Mouse (Mus musculus) liver, embryonic 14.5 days (tissue): ENCODE data around the gene Dctn3. TPM values are rescaled to one million over a fixed set of nuclear protein-coding genes. Genes with fewer than 3 reads are reported as not detected.
A peak's percentile ranks its signal among the peaks of the same experiment; 100 is the strongest.

Experiments
- ATAC-seq: fragments of 200-750 bp; cut with Nextera tagmentation; 2 replicates; pipeline ENCODE4 v1.8.0; 2017; ENCODE audit warnings: moderate number of reproducible peaks, mild to moderate bottlenecking, moderate library complexity; ENCODE audit not compliant: insufficient read depth
- DNase-seq, 3 experiments: peaks; one replicate each; pipeline ENCODE4 v3.0.0-alpha.2; 2012 to 2013; ENCODE audit warnings: low read depth in 3 of 3, low spot score in 3 of 3
- H3K27ac ChIP-seq: fragments of 300-500 bp; sonication (generic); 2 replicates; pipeline ENCODE4 v1.5.1; 2014; ENCODE audit warnings: moderate library complexity, mild to moderate bottlenecking, control low read depth, inconsistent platforms
- H3K27me3 ChIP-seq: fragments of 300-500 bp; sonication (generic); 2 replicates; pipeline ENCODE4 v1.6.1; 2014; ENCODE audit warnings: mild to moderate bottlenecking, low read length, moderate library complexity; ENCODE audit not compliant: control insufficient read depth, insufficient read depth
- H3K36me3 ChIP-seq: fragments of 300-500 bp; sonication (generic); replicated peaks from 2 replicates; pipeline ENCODE4 v1.6.1; 2014; ENCODE audit warnings: low read depth; ENCODE audit not compliant: control insufficient read depth, insufficient read depth
- H3K4me1 ChIP-seq, 2 experiments: fragments of 200-500 bp in 1 of 2; fragments of 300-500 bp in 1 of 2; sonication (generic) in 1 of 2; replicated peaks; 2 replicates each; pipeline ENCODE4 v1.6.1; 2012 to 2014; ENCODE audit warnings: antibody characterized with exemption in 1 of 2, inconsistent platforms in 1 of 2, low read length in 1 of 2; ENCODE audit not compliant: control insufficient read depth in 2 of 2, insufficient read depth in 2 of 2
- H3K4me2 ChIP-seq: fragments of 300-500 bp; sonication (generic); 2 replicates; pipeline ENCODE4 v1.6.1; 2014; ENCODE audit warnings: low read depth, mild to moderate bottlenecking, control low read depth, moderate library complexity
- H3K4me3 ChIP-seq, 2 experiments: fragments of 200-500 bp in 1 of 2; fragments of 300-500 bp in 1 of 2; sonication (generic) in 1 of 2; 2 replicates each; pipeline ENCODE4 v1.5.1; 2012 to 2014; ENCODE audit warnings: low read depth in 2 of 2, low read length in 2 of 2, mild to moderate bottlenecking in 2 of 2, control low read depth in 1 of 2, inconsistent platforms in 1 of 2, moderate library complexity in 1 of 2; ENCODE audit not compliant: insufficient read depth in 1 of 2
- H3K9ac ChIP-seq: fragments of 300-500 bp; sonication (generic); replicated peaks from 2 replicates; pipeline ENCODE4 v1.6.1; 2014; ENCODE audit warnings: mild to moderate bottlenecking, control low read depth, moderate library complexity
- H3K9me3 ChIP-seq: fragments of 300-500 bp; sonication (generic); 2 replicates; pipeline ENCODE4 v1.6.1; 2016; ENCODE audit warnings: low read length, mixed read lengths; ENCODE audit not compliant: control insufficient read depth
- CTCF ChIP-seq: IDR thresholded peaks from 2 replicates; pipeline ENCODE4 v1.5.1; 2016; ENCODE audit warnings: antibody characterized with exemption, low read depth, control low read depth
- EP300 ChIP-seq: IDR thresholded peaks from 2 replicates; pipeline ENCODE4 v1.6.1; 2016; ENCODE audit warnings: antibody characterized with exemption, low read depth
- WGBS: fragments of 180-500 bp; shearing (Covaris S2); extraction: QIAGEN DNeasy Blood & Tissue Kit; methylation state at CpG from one replicate; pipeline ENCODE4 v1.1.7; 2014; ENCODE audit not compliant: insufficient replicate concordance; 5-methylcytosine and 5-hydroxymethylcytosine counted together
- polyA plus RNA-seq, 2 experiments: library from polyadenylated mRNA; depleted of rRNA in 1 of 2; stranded (reverse) in 1 of 2; unstranded in 1 of 2; fragments of >200 nt; fragmentation: Nextera tagmentation in 1 of 2; extraction: Ambion mirVana in 1 of 2; gene quantifications; 2 replicates each; pipeline versions ENCODE4 v1.2.1 to v1.2.3; 2012 to 2014

Gene Dctn3
- polyA plus RNA-seq, 2 experiments: 39.8 to 63.9 TPM

GRCm38 (mm10) chr4:41761680-41762079 lies 38.7 kb upstream of the Dctn3 start:
- TF ChIP-seq EP300: no peak
- no peak for TF ChIP-seq CTCF
- no peaks in the 10 kb centered on the region; the same call in 1 of the 2 replicates for H3K36me3 ChIP-seq
- H3K9me3 ChIP-seq: no peaks in the 10 kb centered on the region
- DNase-seq: no peak
- H3K27ac ChIP-seq: no peak overlapping the region
- no peak overlapping the region for H3K4me3 ChIP-seq
- peak overlapping the region; percentile 70 for H3K4me2 ChIP-seq
- H3K9ac ChIP-seq: no peak overlapping the region
- H3K4me1 ChIP-seq: peaks cover 15 to 24% of the 10 kb centered on the region in 2 experiments
- no peaks in the 10 kb centered on the region for H3K27me3 ChIP-seq
- ATAC-seq: no peak

DNA sequence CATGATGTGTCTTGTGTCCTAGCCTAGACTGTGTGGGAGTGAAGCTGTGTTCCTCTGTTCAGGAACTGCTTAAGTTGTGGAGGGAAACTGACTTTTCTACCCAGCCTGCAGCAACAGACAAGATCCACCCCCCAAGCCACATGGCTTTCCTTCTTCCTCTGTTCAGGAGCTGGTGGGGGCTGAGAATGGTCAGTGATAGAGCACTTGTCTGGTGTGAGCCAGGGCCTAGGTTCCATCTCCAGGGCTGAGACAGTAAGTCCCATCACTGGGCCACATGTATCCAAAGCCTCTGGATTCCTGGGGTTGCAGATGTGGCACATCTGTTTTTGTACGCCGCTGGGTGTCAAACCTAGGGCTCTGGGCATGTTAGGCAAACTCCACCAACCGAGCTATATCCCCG lies 37.9 kb upstream of the Dctn3 start:
- peak overlapping the region; percentile 70 for H3K4me2 ChIP-seq
- DNase-seq (no peak), ATAC-seq (no peak; the same call in 1 of the 2 replicates)
- no peaks in the 10 kb centered on the region; the same call in 1 of the 2 replicates for H3K36me3 ChIP-seq
- no peaks in the 10 kb centered on the region for H3K27me3 ChIP-seq
- H3K9ac ChIP-seq: peak overlapping the region; percentile 47
- TF ChIP-seq CTCF: no peak
- no peak for TF ChIP-seq EP300
- WGBS: 72% methylated on average over 4 of the region's 4 CpGs
- peak overlapping the region; percentile 27; the same call in 1 of the 2 replicates for H3K27ac ChIP-seq
- no peaks in the 10 kb centered on the region for H3K9me3 ChIP-seq
- H3K4me3 ChIP-seq: peak overlapping the region; percentile 41 to 52
- peaks cover 18 to 30% of the 10 kb centered on the region in 2 experiments for H3K4me1 ChIP-seq

GRCm38 (mm10) chr4:41760288-41760721 lies 37.3 kb upstream of the Dctn3 start:
- no peaks in the 10 kb centered on the region; the same call in 1 of the 2 replicates for H3K36me3 ChIP-seq
- TF ChIP-seq EP300 (no peak), CTCF (peak; percentile 63)
- peak; percentile 87 for ATAC-seq
- 1% methylated on average over 15 of the region's 15 CpGs for WGBS
- DNase-seq: peak; percentile 71 to 75 (median 71)
- H3K27me3 ChIP-seq: no peaks in the 10 kb centered on the region
- peaks cover 18 to 30% of the 10 kb centered on the region in 2 experiments for H3K4me1 ChIP-seq
- peak overlapping the region; percentile 47 for H3K9ac ChIP-seq
- peak overlapping the region; percentile 41 to 52 for H3K4me3 ChIP-seq
- peak overlapping the region; percentile 27 for H3K27ac ChIP-seq
- no peaks in the 10 kb centered on the region for H3K9me3 ChIP-seq
- H3K4me2 ChIP-seq: peak overlapping the region; percentile 70

DNA sequence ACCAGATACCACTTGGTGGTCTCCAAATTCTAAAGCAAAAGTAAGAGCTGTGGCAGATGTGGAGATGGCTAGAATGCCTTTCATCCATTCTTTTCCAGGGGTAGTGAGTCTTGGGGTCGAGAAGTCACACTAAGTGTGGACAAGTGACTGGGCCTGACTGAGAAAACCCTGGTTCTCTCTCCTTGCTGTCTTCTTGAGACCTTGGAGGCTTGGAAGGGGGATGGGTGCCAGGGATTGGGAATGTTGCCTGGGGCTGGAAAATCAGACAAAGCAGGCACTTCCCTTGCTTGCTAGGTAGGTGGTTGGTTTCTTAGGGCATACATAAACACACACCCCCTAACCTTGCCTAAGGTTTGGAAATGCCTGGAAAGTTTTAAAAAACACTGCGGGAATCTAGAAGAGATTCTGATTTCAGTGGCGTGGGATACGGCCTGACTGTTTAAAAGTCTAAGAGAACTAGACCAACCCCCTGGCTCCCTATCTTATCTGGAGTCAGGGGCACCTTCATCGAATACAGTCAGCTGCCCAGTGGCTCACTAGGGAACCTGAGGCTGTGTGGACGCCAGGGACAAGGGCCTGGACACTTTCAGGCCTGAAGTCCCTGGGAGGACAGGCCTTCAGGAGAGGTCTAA lies 36.8 kb upstream of the Dctn3 start:
- WGBS: 20% methylated on average over 6 of the region's 6 CpGs
- Histone ChIP-seq H3K9ac (peak overlapping the region; percentile 47), H3K4me1 (peaks cover 18 to 31% of the 10 kb centered on the region in 2 experiments), H3K27ac (peak overlapping the region; percentile 4), H3K27me3 (no peaks in the 10 kb centered on the region), H3K36me3 (no peaks in the 10 kb centered on the region; the same call in 1 of the 2 replicates), H3K4me3 (peak overlapping the region; percentile 41 to 52), H3K9me3 (no peaks in the 10 kb centered on the region), H3K4me2 (peak overlapping the region; percentile 70)
- ATAC-seq: peak; percentile 27
- no peak for DNase-seq
- TF ChIP-seq EP300: no peak
- TF ChIP-seq CTCF: no peak

DNA sequence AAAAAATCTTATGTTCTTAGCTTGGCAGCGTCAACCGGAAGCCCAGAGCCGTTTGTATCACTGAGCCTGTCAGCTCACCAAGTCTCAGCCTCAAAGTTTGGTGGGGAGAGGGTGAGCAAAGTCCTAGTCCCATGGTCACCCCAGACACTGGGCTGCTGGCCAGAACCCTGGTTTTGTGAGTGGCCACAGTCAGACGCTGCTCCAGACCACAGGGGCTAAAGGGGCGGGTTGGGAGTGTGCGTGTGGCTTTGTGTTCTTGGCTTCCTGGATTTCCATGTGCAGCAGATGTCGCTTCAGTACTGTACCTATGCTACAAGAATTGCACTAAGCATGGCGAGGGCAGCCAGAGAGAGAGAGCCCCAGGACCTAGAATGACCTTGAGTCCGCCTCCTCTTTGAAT lies 36.2 kb upstream of the Dctn3 start:
- H3K27me3 ChIP-seq: no peaks in the 10 kb centered on the region
- no peaks in the 10 kb centered on the region; the same call in 1 of the 2 replicates for H3K36me3 ChIP-seq
- no peak overlapping the region for H3K4me3 ChIP-seq
- no peak overlapping the region for H3K9ac ChIP-seq
- TF ChIP-seq CTCF (no peak), EP300 (no peak)
- H3K4me1 ChIP-seq: peaks cover 18 to 34% of the 10 kb centered on the region in 2 experiments
- DNase-seq (no peak), ATAC-seq (no peak)
- H3K9me3 ChIP-seq: no peaks in the 10 kb centered on the region
- no peak overlapping the region for H3K4me2 ChIP-seq
- H3K27ac ChIP-seq: peak overlapping the region; percentile 4; the same call in 1 of the 2 replicates
- 77% methylated on average over 9 of the region's 9 CpGs for WGBS
